8 mouse cellular contexts compared by ENCODE assay signal in genomic region chr13:54564232-54565200, GRCm38 (mm10). TPM values are rescaled to one million over a fixed set of nuclear protein-coding genes. Genes with fewer than 3 reads are reported as not detected.
DNase-seq lines count a peak whose midpoint lies in the region; ATAC-seq and TF ChIP-seq lines count a peak whose summit lies in the region.

No protein-coding gene starts in this region.

- H3K27ac ChIP-seq in lung, postnatal 0 days (ENCODE audit: low read length): peak overlapping the region; percentile 68
- peak overlapping the region; percentile 40 for H3K27ac ChIP-seq in bone marrow, adult 2 months (ENCODE audit: control insufficient read depth, insufficient read depth, low read depth, low read length, poor library complexity)
- H3K27ac ChIP-seq in forebrain, embryonic 16.5 days (ENCODE audit: low read length): peak overlapping the region; percentile 74
- H3K27ac ChIP-seq in limb, embryonic 15.5 days: peak overlapping the region; percentile 64
- H3K27ac ChIP-seq in stomach, embryonic 15.5 days: 0 out of 2 replicates have a peak overlapping the region, but pooled peaks have one; percentile 54

- peak overlapping the region; percentile 79 for H3K4me2 ChIP-seq in lung, postnatal 0 days (replicated peaks; ENCODE audit: low read depth, low read length)
- H3K4me2 ChIP-seq in forebrain, embryonic 16.5 days (ENCODE audit: low read length): peak overlapping the region; percentile 62
- H3K4me2 ChIP-seq in limb, embryonic 15.5 days: peak overlapping the region; percentile 67
- peak overlapping the region; percentile 80 for H3K4me2 ChIP-seq in stomach, embryonic 15.5 days

- H3K4me1 ChIP-seq in lung, postnatal 0 days (ENCODE audit: insufficient read depth, low read depth, low read length): peaks cover 9% of the 10 kb centered on the region; the same call in 1 of the 2 replicates
- H3K4me1 ChIP-seq in bone marrow, adult 2 months (ENCODE audit: control insufficient read depth, insufficient read depth, low read length): no peaks in the 10 kb centered on the region; the same call in 1 of the 2 replicates
- peaks cover 18% of the 10 kb centered on the region for H3K4me1 ChIP-seq in forebrain, embryonic 16.5 days (replicated peaks; ENCODE audit: control insufficient read depth, insufficient read depth, low read length)
- peaks cover 19% of the 10 kb centered on the region for H3K4me1 ChIP-seq in limb, embryonic 15.5 days
- peaks cover 8% of the 10 kb centered on the region for H3K4me1 ChIP-seq in stomach, embryonic 15.5 days

- peaks cover 17% of the 10 kb centered on the region for H3K36me3 ChIP-seq in lung, postnatal 0 days (ENCODE audit: insufficient read depth, low read length)
- H3K36me3 ChIP-seq in forebrain, embryonic 16.5 days (ENCODE audit: control insufficient read depth, insufficient read depth): peaks cover 5% of the 10 kb centered on the region; the same call in 1 of the 2 replicates
- peaks cover 34% of the 10 kb centered on the region for H3K36me3 ChIP-seq in limb, embryonic 15.5 days
- peaks cover 22% of the 10 kb centered on the region for H3K36me3 ChIP-seq in stomach, embryonic 15.5 days

- 10% methylated on average over 45 of the region's 45 CpGs for WGBS in lung, postnatal 0 days
- WGBS in bone marrow, adult 2 months: 11% methylated on average over 45 of the region's 45 CpGs
- WGBS in forebrain, embryonic 16.5 days: 11% methylated on average over 45 of the region's 45 CpGs
- 9% methylated on average over 45 of the region's 45 CpGs for WGBS in limb, embryonic 15.5 days
- 9% methylated on average over 45 of the region's 45 CpGs for WGBS in stomach, embryonic 15.5 days

- no peak for TF ChIP-seq EP300 in lung, postnatal 0 days (IDR thresholded peaks at IDR 0.05)

- H3K4me3 ChIP-seq in lung, postnatal 0 days (ENCODE audit: low read depth, low read length): peak overlapping the region; percentile 97
- H3K4me3 ChIP-seq in bone marrow, adult 2 months (replicated peaks; ENCODE audit: control insufficient read depth, low read depth, low read length): peak overlapping the region; percentile 72
- peak overlapping the region; percentile 95 for H3K4me3 ChIP-seq in forebrain, embryonic 16.5 days (replicated peaks; ENCODE audit: low read length)
- peak overlapping the region; percentile 89 for H3K4me3 ChIP-seq in limb, embryonic 15.5 days
- H3K4me3 ChIP-seq in stomach, embryonic 15.5 days (replicated peaks): peak overlapping the region; percentile 99

- no peak for TF ChIP-seq POLR2A in bone marrow, adult 2 months (IDR thresholded peaks at IDR 0.05; ENCODE audit: borderline replicate concordance, control insufficient read depth, low read depth, low read length)

- H3K9me3 ChIP-seq in lung, postnatal 0 days (ENCODE audit: low read length): no peaks in the 10 kb centered on the region
- no peaks in the 10 kb centered on the region for H3K9me3 ChIP-seq in forebrain, embryonic 16.5 days (ENCODE audit: control insufficient read depth, low read length)
- H3K9me3 ChIP-seq in limb, embryonic 15.5 days: no peaks in the 10 kb centered on the region
- no peaks in the 10 kb centered on the region for H3K9me3 ChIP-seq in stomach, embryonic 15.5 days

- TF ChIP-seq CTCF in lung, postnatal 0 days (IDR thresholded peaks at IDR 0.05): no peak
- no peak for TF ChIP-seq CTCF in bone marrow, adult 2 months (IDR thresholded peaks at IDR 0.05; ENCODE audit: control insufficient read depth, insufficient read depth, low read length)

- ATAC-seq in lung, postnatal 0 days: peak; percentile 47
- peak; percentile 65 for ATAC-seq in forebrain, embryonic 16.5 days
- ATAC-seq in limb, embryonic 15.5 days (ENCODE audit: insufficient number of reproducible peaks, low FRiP score, low TSS enrichment, low read depth): peak; percentile 1
- peak; percentile 19 for ATAC-seq in stomach, embryonic 15.5 days (ENCODE audit: insufficient read depth, low FRiP score, low read depth)

- peak overlapping the region; percentile 98 for H3K9ac ChIP-seq in lung, postnatal 0 days (replicated peaks; ENCODE audit: low read depth)
- H3K9ac ChIP-seq in forebrain, embryonic 16.5 days (replicated peaks; ENCODE audit: low read depth, low read length): peak overlapping the region; percentile 98
- peak overlapping the region; percentile 91 for H3K9ac ChIP-seq in limb, embryonic 15.5 days
- H3K9ac ChIP-seq in stomach, embryonic 15.5 days: peak overlapping the region; percentile 97

- no peaks in the 10 kb centered on the region for H3K27me3 ChIP-seq in lung, postnatal 0 days (replicated peaks; ENCODE audit: insufficient read depth, low read length)
- no peaks in the 10 kb centered on the region for H3K27me3 ChIP-seq in forebrain, embryonic 16.5 days (replicated peaks; ENCODE audit: control insufficient read depth, insufficient read depth, low read length)
- no peaks in the 10 kb centered on the region for H3K27me3 ChIP-seq in limb, embryonic 15.5 days
- no peaks in the 10 kb centered on the region for H3K27me3 ChIP-seq in stomach, embryonic 15.5 days (replicated peaks)

- DNase-seq in lung, postnatal 0 days (ENCODE audit: low spot score): peak; percentile 15
- DNase-seq in lung, adult 18-20 months: no peak
- DNase-seq in left cerebral cortex, adult 9 months (ENCODE audit: low spot score in 2 of 2): no peak
- no peak for DNase-seq in c-Kit-positive CD71-positive TER-119-positive erythroid progenitor cells, embryonic 14.5 days (ENCODE audit: low spot score)

RNA-seq across cellular contexts. Expression of gene 4833439L19Rik, which starts 0.7 kb away (rescaled TPM):
- polyA plus RNA-seq in lung, postnatal 0 days (2015; fragmentation: Nextera tagmentation; extraction: Ambion mirVana): 95.1 and 105 TPM in 2 replicates
- polyA plus RNA-seq in bone marrow, adult 2 months (2011; ENCODE audit: insufficient read depth, insufficient read length, low replicate concordance, missing spikeins): 17.9 and 24.8 TPM in 2 replicates
- polyA plus RNA-seq in forebrain, embryonic 16.5 days (2015; fragmentation: Nextera tagmentation; extraction: Ambion mirVana): 310 and 319 TPM in 2 replicates
- polyA plus RNA-seq in limb, embryonic 15.5 days (2015; fragmentation: Nextera tagmentation; extraction: Ambion mirVana): 128 and 133 TPM in 2 replicates
- polyA plus RNA-seq in stomach, embryonic 15.5 days (2015; fragmentation: Nextera tagmentation; extraction: Ambion mirVana): 109 and 115 TPM in 2 replicates

RNA-seq across cellular contexts. Expression of gene Arl10, which starts 10.3 kb away (rescaled TPM):
- 19.1 and 21.4 TPM in 2 replicates for polyA plus RNA-seq in lung, postnatal 0 days (2015; fragmentation: Nextera tagmentation; extraction: Ambion mirVana)
- 6.0 and 6.2 TPM in 2 replicates for polyA plus RNA-seq in bone marrow, adult 2 months (2011; ENCODE audit: insufficient read depth, insufficient read length, low replicate concordance, missing spikeins)
- 79.7 and 92.5 TPM in 2 replicates for polyA plus RNA-seq in forebrain, embryonic 16.5 days (2015; fragmentation: Nextera tagmentation; extraction: Ambion mirVana)
- 24.5 and 27.0 TPM in 2 replicates for polyA plus RNA-seq in limb, embryonic 15.5 days (2015; fragmentation: Nextera tagmentation; extraction: Ambion mirVana)
- 25.9 and 26.3 TPM in 2 replicates for polyA plus RNA-seq in stomach, embryonic 15.5 days (2015; fragmentation: Nextera tagmentation; extraction: Ambion mirVana)

RNA-seq across cellular contexts. Expression of gene Nop16, which starts 25.4 kb away (rescaled TPM):
- polyA plus RNA-seq in lung, postnatal 0 days (2015; fragmentation: Nextera tagmentation; extraction: Ambion mirVana): 29.4 and 31.0 TPM in 2 replicates
- 9.5 and 16.1 TPM in 2 replicates for polyA plus RNA-seq in bone marrow, adult 2 months (2011; ENCODE audit: insufficient read depth, insufficient read length, low replicate concordance, missing spikeins)
- 67.7 and 69.8 TPM in 2 replicates for polyA plus RNA-seq in forebrain, embryonic 16.5 days (2015; fragmentation: Nextera tagmentation; extraction: Ambion mirVana)
- polyA plus RNA-seq in limb, embryonic 15.5 days (2015; fragmentation: Nextera tagmentation; extraction: Ambion mirVana): 91.5 and 102 TPM in 2 replicates
- 85.9 and 88.2 TPM in 2 replicates for polyA plus RNA-seq in stomach, embryonic 15.5 days (2015; fragmentation: Nextera tagmentation; extraction: Ambion mirVana)

RNA-seq across cellular contexts. Expression of gene Higd2a, which starts 25.5 kb away (rescaled TPM):
- polyA plus RNA-seq in lung, postnatal 0 days (2015; fragmentation: Nextera tagmentation; extraction: Ambion mirVana): 243 and 247 TPM in 2 replicates
- polyA plus RNA-seq in bone marrow, adult 2 months (2011; ENCODE audit: insufficient read depth, insufficient read length, low replicate concordance, missing spikeins): 40.1 and 41.2 TPM in 2 replicates
- 195 and 207 TPM in 2 replicates for polyA plus RNA-seq in forebrain, embryonic 16.5 days (2015; fragmentation: Nextera tagmentation; extraction: Ambion mirVana)
- polyA plus RNA-seq in limb, embryonic 15.5 days (2015; fragmentation: Nextera tagmentation; extraction: Ambion mirVana): 148 and 153 TPM in 2 replicates
- 193 and 207 TPM in 2 replicates for polyA plus RNA-seq in stomach, embryonic 15.5 days (2015; fragmentation: Nextera tagmentation; extraction: Ambion mirVana)

RNA-seq across cellular contexts. Expression of gene Cltb, which starts 46.6 kb away (rescaled TPM):
- polyA plus RNA-seq in lung, postnatal 0 days (2015; fragmentation: Nextera tagmentation; extraction: Ambion mirVana): 104 and 118 TPM in 2 replicates
- polyA plus RNA-seq in bone marrow, adult 2 months (2011; ENCODE audit: insufficient read depth, insufficient read length, low replicate concordance, missing spikeins): 19.8 TPM in 2 replicates
- polyA plus RNA-seq in forebrain, embryonic 16.5 days (2015; fragmentation: Nextera tagmentation; extraction: Ambion mirVana): 132 and 157 TPM in 2 replicates
- polyA plus RNA-seq in limb, embryonic 15.5 days (2015; fragmentation: Nextera tagmentation; extraction: Ambion mirVana): 87.6 and 96.9 TPM in 2 replicates
- 62.5 and 82.6 TPM in 2 replicates for polyA plus RNA-seq in stomach, embryonic 15.5 days (2015; fragmentation: Nextera tagmentation; extraction: Ambion mirVana)

Comparison
In these comparisons a context has a peak if more than half of its experiments do, and no peak if none do; other contexts are left out.
1. ATAC-seq: peak in every context shown above with its lines; median percentile 65 in forebrain, embryonic 16.5 days; 47 in lung, postnatal 0 days; 19 in stomach, embryonic 15.5 days; 1 in limb, embryonic 15.5 days.